Mouse (Mus musculus) cerebellum, adult 2 months (tissue): ENCODE measurements around the gene Txndc11.

Experiments used
- CTCF ChIP-seq: fragments of 200-500 bp; IDR thresholded peaks from 2 replicates; pipeline ENCODE4 v1.5.1; 2011; ENCODE audit warnings: low read depth, mild to moderate bottlenecking, control low read depth, low read length, moderate library complexity, borderline replicate concordance; ENCODE audit not compliant: insufficient read depth
- POLR2A ChIP-seq: fragments of 200-500 bp; IDR thresholded peaks from 2 replicates; pipeline ENCODE4 v1.6.1; 2011; ENCODE audit warnings: low read length, control low read depth, borderline replicate concordance; ENCODE audit not compliant: insufficient read depth

DNA sequence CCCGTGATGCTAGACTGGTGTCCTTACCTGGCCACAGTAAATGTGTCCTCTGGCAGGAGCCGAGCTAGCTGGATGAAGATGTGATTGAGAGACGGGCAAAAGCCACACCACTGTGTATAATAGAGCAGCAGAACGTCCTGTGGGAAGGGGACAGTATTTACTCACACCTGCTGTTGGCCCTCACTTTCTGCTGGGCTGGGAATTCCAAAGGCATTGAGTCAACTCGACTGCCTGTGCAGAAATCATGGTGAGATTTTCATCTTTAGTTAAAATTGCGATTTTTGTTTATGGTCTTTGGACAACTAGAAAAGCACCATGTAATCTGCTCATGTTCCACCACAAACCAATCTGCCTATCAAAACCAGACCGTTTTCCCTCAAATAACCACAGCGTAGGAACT is 50.3 kb downstream of the Txndc11 start:
- TF ChIP-seq CTCF, result no peak
- no peak for TF ChIP-seq POLR2A
